Mouse (Mus musculus) ES-Bruce4 (cell line): ENCODE measurements at regions not wholly inside any gene's neighbourhood (a gene's known extent, or its start where the extent isn't known, plus 50 kb on each side); places are given as distances from the start of the nearest gene placed in this dataset.
"Not testable (repeated sequence)": the region's sequence is repeated elsewhere in the genome, so short reads cannot be mapped to it uniquely, and the experiment has no call there.

Experiments used
- H3K27ac ChIP-seq: 2 replicates; pipeline ENCODE4 v1.5.1; 2012; ENCODE audit warnings: low read length, inconsistent platforms; ENCODE audit not compliant: insufficient read depth
- H3K27me3 ChIP-seq: 2 replicates; pipeline ENCODE4 v1.6.1; 2012; ENCODE audit warnings: mild to moderate bottlenecking, low read length, inconsistent platforms; ENCODE audit not compliant: control insufficient read depth, poor library complexity, insufficient read depth, severe bottlenecking
- H3K36me3 ChIP-seq: 2 replicates; pipeline ENCODE4 v1.6.1; 2012; ENCODE audit warnings: inconsistent platforms, mild to moderate bottlenecking, low read length, moderate library complexity; ENCODE audit not compliant: control insufficient read depth, poor library complexity, insufficient read depth, severe bottlenecking
- H3K4me1 ChIP-seq: one replicate; pipeline ENCODE4 v1.8.1; 2011; ENCODE audit warnings: low read length; ENCODE audit not compliant: control insufficient read depth, insufficient read depth
- H3K4me3 ChIP-seq: 2 replicates; pipeline ENCODE4 v1.5.1; 2011; ENCODE audit warnings: low read depth, mild to moderate bottlenecking, low read length
- H3K9ac ChIP-seq: 2 replicates; pipeline ENCODE4 v1.6.1; 2012; ENCODE audit warnings: low read depth, mild to moderate bottlenecking, inconsistent platforms; ENCODE audit not compliant: poor library complexity, severe bottlenecking
- H3K9me3 ChIP-seq: replicated peaks from 2 replicates; pipeline ENCODE4 v1.6.1; 2012; ENCODE audit warnings: mild to moderate bottlenecking, low read length, inconsistent platforms; ENCODE audit not compliant: control insufficient read depth, poor library complexity, insufficient read depth, severe bottlenecking
- CTCF ChIP-seq: IDR thresholded peaks from one replicate; pipeline ENCODE4 v1.8.1; 2011; ENCODE audit warnings: low read depth, low read length
- EP300 ChIP-seq: IDR thresholded peaks from 2 replicates; pipeline ENCODE4 v1.6.1; 2011; ENCODE audit warnings: low read depth, low read length; ENCODE audit not compliant: insufficient read depth
- POLR2A ChIP-seq: IDR thresholded peaks from one replicate; pipeline ENCODE4 v1.8.1; 2011; ENCODE audit warnings: low read length; ENCODE audit not compliant: insufficient read depth

DNA sequence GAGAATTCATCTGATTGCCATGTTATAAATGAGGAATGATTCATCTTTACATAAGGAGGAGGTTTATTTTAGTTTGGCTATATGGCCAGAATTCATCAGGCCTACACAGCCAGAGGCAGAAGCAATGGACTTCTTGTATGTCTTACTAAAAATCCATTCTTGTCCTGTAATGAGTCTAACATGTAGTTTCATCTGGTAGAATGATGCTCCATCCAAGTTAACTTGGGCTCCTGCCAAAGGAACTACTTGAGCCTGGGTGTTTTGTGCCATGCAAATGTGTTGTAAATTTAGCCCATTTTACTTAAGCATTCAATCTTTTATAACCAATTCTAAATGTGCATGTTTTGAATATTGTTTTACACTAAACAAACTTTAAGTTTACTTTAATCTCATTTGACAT is 462.9 kb upstream of the Pom121l12 start:
- Histone ChIP-seq H3K27me3 (no peaks in the 10 kb centered on the region), H3K27ac (no peak overlapping the region), H3K36me3 (no peaks in the 10 kb centered on the region), H3K4me3 (no peak overlapping the region), H3K9me3 (peaks cover 2% of the 10 kb centered on the region; the same call in 1 of the 2 replicates), H3K9ac (no peak overlapping the region), H3K4me1 (peaks cover 2% of the 10 kb centered on the region)
- TF ChIP-seq EP300: no peak
- no peak for TF ChIP-seq CTCF
- TF ChIP-seq POLR2A: no peak

DNA sequence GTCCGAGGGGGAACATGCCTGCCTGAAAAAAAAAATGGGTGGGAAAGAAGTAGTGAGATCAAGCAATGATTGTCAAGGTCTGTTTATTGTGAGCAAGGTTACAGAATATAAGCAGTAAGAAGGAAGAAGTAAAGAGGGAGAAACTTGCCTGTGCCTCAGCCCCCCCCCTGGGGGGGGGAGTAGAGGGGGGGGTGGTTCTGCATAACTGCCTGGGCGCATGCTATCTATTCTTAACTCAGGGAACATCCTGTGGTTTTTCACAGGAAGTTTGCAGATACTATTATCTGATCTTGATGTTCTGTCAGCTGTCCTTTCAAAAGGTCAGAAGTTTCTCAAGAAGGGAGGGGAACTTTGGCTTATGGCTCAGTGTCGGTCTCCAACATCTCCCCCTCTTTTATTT is 456.7 kb upstream of the Pom121l12 start:
- not testable (repeated sequence) for H3K27me3 ChIP-seq, H3K9ac ChIP-seq, H3K27ac ChIP-seq, H3K9me3 ChIP-seq, H3K4me3 ChIP-seq, H3K36me3 ChIP-seq, H3K4me1 ChIP-seq

DNA sequence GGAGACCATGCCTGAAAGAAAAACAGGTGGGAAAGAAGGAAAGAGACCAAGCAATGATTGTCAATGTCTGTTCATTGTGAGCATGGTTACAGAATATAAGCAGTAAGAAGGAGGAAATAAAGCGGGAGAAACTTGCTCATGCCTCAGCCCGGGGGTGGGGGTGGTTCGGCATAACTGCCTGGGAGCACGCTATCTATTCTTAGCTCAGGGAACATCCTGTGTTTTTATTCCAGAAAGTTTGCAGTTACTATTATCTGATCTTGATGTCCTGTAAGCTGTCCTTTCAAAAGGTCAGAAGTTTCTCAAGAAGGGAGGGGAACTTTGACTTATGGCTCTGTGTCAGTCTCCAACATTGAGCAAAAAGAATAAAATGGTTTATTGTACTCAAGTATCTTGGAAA is 451.4 kb upstream of the Pom121l12 start:
- Histone ChIP-seq H3K4me1 (no peaks in the 10 kb centered on the region), H3K4me3 (no peak overlapping the region), H3K27me3 (no peaks in the 10 kb centered on the region), H3K9me3 (no peaks in the 10 kb centered on the region), H3K36me3 (no peaks in the 10 kb centered on the region), H3K27ac (no peak overlapping the region), H3K9ac (no peak overlapping the region)
- TF ChIP-seq POLR2A (no peak), CTCF (no peak), EP300 (no peak)

DNA sequence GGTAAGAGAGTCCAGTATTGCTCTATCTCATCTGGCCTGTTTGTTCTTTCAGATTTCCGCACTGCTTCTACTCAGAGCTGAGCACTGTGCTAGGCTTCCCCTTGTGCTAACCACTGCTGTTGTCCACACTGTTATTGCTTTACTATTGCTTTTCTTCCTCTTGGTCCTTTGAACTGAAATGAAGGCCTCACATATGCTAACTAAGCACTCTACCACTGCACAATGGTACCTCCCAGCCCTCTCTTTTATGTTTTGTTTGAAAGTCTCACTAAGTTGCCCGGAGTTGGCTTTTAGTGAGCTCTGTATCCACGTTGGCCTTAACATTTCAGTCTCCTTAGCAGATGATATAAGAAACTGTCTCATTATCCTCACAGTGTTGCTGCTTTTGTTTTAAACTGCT is 439.7 kb upstream of the Pom121l12 start:
- no peak overlapping the region for H3K4me3 ChIP-seq
- TF ChIP-seq POLR2A: no peak
- TF ChIP-seq EP300: no peak
- TF ChIP-seq CTCF: no peak
- H3K36me3 ChIP-seq: no peaks in the 10 kb centered on the region
- no peaks in the 10 kb centered on the region for H3K4me1 ChIP-seq
- H3K9ac ChIP-seq: no peak overlapping the region
- H3K9me3 ChIP-seq: peaks cover 9% of the 10 kb centered on the region
- no peak overlapping the region for H3K27ac ChIP-seq
- no peaks in the 10 kb centered on the region; the same call in 1 of the 2 replicates for H3K27me3 ChIP-seq

DNA sequence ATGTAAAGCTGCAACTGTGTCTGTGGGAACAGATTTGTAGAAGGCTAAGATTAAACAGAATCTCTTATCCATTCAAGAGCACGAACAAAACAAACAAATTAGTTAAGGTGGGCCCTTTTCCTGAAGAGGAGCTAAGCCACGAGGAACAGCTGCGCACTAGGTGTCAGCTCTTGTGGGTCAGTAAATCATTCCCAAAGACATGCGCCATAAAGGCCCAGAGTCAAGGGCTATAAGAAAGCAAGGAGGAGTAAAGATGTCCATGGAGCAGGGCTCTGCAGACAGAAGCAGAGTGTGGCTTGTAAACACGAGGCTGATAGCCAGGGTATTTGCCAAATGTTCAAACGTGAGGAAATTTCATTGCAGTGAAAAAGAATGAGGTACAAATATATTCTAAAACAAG is 429.6 kb upstream of the Pom121l12 start:
- Histone ChIP-seq H3K27me3 (no peaks in the 10 kb centered on the region), H3K4me3 (no peak overlapping the region), H3K9me3 (0 out of 2 replicates have a peak, but pooled peaks cover 3% of the 10 kb centered on the region), H3K36me3 (no peaks in the 10 kb centered on the region), H3K4me1 (no peaks in the 10 kb centered on the region), H3K27ac (no peak overlapping the region), H3K9ac (no peak overlapping the region)
- TF ChIP-seq POLR2A: no peak
- TF ChIP-seq EP300: no peak
- TF ChIP-seq CTCF: no peak

DNA sequence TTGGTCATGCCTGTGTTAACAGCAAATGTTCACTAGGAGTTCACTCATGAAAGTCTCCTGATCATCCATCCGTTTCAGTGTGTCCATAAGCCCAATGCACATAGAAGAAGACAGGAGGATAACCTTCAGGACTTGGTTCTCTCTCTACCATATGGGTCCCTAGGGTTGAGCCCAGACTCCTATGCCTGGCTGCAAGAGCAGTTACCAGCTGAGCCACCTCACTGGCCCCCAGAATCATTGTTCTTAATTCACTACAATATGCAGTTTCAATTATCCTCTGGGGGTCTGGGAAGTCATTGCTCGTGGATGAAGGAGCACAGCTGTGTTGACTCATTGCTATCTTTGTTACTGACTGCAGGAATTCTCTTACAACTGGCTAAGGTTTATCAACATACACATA is 424.5 kb upstream of the Pom121l12 start:
- no peak overlapping the region for H3K27ac ChIP-seq

More for the DNA sequence above, 424.5 kb upstream of the Pom121l12 start:
- no peak overlapping the region for H3K9ac ChIP-seq
- TF ChIP-seq EP300 (no peak), POLR2A (no peak), CTCF (no peak)
- H3K4me3 ChIP-seq: no peak overlapping the region
- no peaks in the 10 kb centered on the region for H3K27me3 ChIP-seq
- no peaks in the 10 kb centered on the region for H3K4me1 ChIP-seq
- 0 out of 2 replicates have a peak, but pooled peaks cover 3% of the 10 kb centered on the region for H3K9me3 ChIP-seq
- H3K36me3 ChIP-seq: no peaks in the 10 kb centered on the region
